Mouse (Mus musculus) erythroblast, embryonic 14.5 days (primary cell): ENCODE results near the gene Lhfpl2.

ENCODE experiments used
- GATA1 ChIP-seq: IDR thresholded peaks from 2 replicates; pipeline ENCODE4 v1.6.1; 2012; ENCODE audit warnings: low read length, inconsistent platforms, mixed read lengths
- TAL1 ChIP-seq: IDR thresholded peaks from 3 replicates; pipeline ENCODE4 v1.6.1; 2012; ENCODE audit warnings: low read length, inconsistent platforms, mixed read lengths

DNA sequence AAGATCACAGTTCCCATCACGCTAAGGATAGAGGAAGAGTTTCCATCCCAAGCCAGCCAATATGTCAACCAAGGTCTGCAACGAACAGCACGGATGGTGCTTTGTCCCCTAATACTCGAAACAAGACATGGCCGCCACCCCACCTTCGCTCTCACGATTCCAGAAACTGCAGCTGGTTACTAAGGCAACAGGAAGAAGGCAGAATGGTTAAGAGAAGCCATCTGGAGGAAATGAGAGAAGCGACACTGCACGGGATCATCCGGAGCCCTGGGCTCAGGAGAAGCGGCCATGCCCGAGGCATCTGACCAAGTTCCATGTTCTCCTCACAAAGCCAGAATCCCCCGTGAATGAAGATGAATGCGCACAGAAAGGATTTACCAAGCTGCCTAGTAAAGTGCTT lies 166.0 kb downstream of the Lhfpl2 start:
- TF ChIP-seq TAL1 (no peak), GATA1 (no peak)
